Mouse (Mus musculus) kidney, adult 18-20 months (tissue): ENCODE data around the gene Zfp51.
"Not testable (repeated sequence)": the region's sequence is repeated elsewhere in the genome, so short reads cannot be mapped to it uniquely, and the experiment has no call there.

ENCODE experiments used
- DNase-seq: peaks from one replicate; pipeline ENCODE4 v3.0.0; 2021

Gene Zfp51

DNA sequence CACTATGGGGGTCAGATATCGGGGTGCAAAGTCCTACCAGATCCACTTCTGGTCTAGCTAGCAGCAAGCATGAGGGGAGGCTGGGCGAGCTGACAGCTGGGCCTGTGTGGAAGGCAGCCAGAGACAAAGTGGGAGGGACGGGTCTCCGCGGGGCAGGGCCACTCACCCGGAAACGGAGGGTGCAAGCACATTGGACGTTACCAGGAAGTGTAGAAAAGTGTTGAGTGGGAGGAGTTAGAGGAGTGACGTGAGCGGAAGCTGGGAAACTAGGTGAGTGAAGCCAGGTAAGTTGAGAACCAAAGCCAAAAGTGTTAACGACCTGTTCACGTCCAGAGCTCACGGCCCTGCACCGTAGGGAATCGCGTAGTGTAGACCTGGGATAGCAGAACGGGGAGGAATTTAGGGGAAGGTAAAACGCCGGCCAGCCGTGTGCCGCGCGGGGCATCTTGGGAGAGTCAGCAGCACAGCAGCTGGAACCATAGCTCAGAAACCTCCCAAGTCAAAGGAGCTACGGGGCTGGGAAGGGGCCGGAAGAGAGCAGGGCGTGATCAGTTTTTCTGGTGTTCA is at the start of gene Zfp51:
TSS of gene Zfp51 (plus strand) at position 237 of the 567 bp plus-strand sequence.
- peak; percentile 94 for DNase-seq

GRCm38 (mm10) chr17:21422664-21423599 is 27.2 kb upstream of the Zfp51 start, which contains the start of gene Zfp54:
Gene Zfp54, plus strand, starts transcription at chr17:21423227.
- DNase-seq, result peak; percentile 79

DNA sequence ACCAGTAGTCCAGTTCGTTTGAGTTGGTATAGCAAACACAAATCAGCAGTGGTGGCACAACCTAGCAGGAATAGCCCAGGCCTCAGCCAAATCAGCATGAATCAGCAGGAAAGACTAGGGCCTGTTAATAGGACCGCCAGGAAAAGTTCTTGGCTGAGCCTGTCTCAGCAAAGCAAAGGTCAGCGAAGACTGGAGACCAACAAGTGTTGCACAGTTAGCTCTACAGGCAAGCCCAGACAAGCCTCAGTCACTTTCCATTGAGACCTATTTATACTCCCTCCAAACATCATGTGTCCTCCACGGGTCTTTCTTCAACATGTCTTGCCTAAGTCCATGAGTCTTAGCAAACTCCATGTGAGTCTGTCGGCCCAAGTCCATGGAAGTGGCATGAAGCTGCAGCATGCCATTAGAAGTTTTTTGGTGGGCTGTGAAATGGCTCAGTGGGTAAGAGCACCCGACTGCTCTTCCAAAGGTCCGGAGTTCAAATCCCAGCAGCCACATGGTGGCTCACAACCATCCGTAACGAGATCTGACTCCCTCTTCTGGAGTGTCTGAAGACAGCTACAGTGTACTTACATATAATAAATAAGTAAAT is 11.3 kb upstream of the Zfp51 start:
- not testable (repeated sequence) for DNase-seq

DNA sequence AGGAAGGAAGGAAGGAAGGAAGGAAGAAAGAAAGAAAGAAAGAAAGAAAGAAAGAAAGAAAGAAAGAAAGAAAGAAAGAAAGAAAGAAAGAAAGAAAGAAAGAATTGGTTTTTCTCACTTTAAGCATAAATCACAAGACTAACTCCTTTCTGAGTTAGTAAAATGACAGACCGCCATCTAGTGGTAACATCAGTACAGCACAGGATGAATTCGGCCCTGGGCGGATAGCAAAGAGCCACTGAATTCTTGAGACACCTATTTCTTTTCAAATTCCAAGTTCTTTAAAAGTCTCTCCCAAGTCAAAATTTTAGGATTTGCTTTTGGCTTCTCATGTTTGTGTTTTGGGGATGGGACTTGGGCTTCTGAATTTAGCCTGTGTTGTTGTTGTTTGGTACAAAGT is 505 bp upstream of the Zfp51 start:
- DNase-seq, result peak; percentile 74

GRCm38 (mm10) chr17:21463550-21463949 is 13.4 kb downstream of the Zfp51 start:
- DNase-seq, result no peak

- no peak for DNase-seq
Observed at GRCm38 (mm10) chr17:21472032-21472652, 22.0 kb downstream of the Zfp51 start.

DNA sequence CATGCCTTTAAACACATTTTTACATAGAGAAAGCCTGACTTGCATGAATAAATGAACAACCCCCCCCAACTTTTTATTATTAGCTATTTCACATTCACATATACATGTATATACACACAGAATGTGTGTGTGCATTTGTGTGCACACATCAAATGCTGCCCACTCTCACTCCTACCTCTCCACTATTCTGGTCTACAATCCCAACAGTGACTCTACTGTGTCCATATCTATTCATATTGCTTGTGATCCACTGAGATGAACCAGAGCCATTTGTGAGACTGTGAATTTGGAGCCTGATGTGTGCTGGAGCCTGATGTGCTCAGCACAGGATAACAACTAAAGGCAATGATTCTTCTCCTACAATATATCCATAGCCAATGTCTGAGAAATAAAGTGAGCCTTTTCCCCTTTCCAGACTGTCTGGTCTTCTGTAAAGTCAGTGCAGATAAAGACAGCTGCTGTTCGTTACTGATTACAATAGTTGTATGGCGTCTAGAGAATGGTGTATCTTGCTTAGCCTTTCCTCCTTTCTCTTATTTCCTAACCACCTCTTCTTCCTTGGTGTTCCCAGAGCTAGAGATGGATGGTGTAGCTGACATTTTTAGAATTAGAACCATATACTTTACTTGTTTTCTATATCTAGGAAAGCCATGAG is 22.6 kb downstream of the Zfp51 start:
- DNase-seq, result no peak

- DNase-seq, result peak; percentile 42
Observed at GRCm38 (mm10) chr17:21473362-21474190, 23.4 kb downstream of the Zfp51 start.

DNA sequence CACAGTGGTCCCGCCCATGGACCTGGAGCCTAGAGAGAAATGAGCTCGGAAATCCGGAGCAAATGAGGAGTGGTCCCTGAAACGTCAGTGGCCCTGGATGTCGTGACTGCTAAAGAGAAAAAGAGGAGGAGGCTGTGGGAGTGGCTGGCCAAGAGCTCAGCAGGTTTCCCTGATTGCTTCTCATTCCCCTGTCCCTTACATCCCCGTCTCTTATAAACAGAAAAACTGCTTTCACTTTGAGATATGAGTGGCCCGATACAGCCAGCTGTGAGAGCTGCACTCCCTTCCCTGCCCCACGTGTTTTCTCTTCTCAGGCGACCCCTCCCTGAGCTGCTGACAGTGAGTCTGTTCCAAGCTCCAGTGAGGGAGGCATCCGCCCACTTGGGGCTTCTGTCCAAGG is 24.6 kb downstream of the Zfp51 start:
- peak; percentile 36 for DNase-seq

GRCm38 (mm10) chr17:21475290-21475689 is 25.1 kb downstream of the Zfp51 start:
- DNase-seq, result not testable (repeated sequence)

- DNase-seq, result not testable (repeated sequence)
Observed at GRCm38 (mm10) chr17:21476351-21476750, 26.2 kb downstream of the Zfp51 start.

GRCm38 (mm10) chr17:21478103-21478777 is 28.1 kb downstream of the Zfp51 start:
- DNase-seq, result not testable (repeated sequence)

- DNase-seq, result peak; percentile 89
Observed at GRCm38 (mm10) chr17:21488760-21489499, 38.8 kb downstream of the Zfp51 start, which contains the start of gene Zfp53. Gene Zfp53, plus strand, starts transcription at chr17:21488998.

GRCm38 (mm10) chr17:21489500-21490001 is 39.4 kb downstream of the Zfp51 start:
- DNase-seq, result no peak

- no peak for DNase-seq
Observed at GRCm38 (mm10) chr17:21501365-21501764, 51.2 kb downstream of the Zfp51 start.

- DNase-seq, result no peak
Observed at GRCm38 (mm10) chr17:21504524-21504923, 54.4 kb downstream of the Zfp51 start.

DNA sequence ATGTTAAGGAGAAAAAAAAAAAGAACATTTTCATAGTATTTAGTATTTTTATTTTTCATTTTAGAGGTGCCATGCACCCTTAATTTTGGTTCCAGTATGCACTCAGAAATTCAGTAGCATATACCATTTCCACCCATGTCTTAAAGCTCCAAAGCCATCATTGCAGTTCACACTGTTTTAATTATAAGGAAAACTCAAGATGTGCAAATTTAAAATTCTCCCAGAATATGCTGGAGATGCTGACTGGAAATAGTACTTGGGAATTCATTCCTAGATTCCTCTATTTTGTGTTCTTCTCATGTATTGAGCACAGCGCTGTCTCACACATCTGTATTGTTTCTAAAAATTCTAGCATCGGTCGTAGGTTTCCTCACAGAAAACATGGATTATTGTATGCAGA is 56.1 kb downstream of the Zfp51 start:
- DNase-seq, result no peak

DNA sequence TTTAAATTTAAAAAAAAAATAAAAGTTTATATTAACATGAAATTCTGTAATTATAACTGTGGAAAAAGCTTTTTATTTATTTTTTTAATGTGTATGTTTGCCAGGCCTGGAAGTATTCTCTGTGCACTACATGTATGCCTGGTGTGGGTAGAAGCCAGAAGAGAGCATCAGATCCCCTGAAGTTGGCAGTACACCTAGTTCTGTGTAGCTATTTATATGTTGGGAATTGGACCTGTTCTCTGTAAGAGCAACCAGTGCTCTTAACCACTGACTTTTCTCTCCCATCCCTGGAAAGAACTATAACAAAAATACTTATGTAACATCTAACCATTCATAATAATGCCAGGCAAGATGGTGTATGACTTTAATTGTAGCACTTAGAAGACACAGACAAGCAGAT is 59.6 kb downstream of the Zfp51 start:
- DNase-seq, result no peak
